Mouse (Mus musculus) gastrocnemius, postnatal 14 days (tissue): ENCODE measurements around the gene Flrt1. TPM values are rescaled to one million over a fixed set of nuclear protein-coding genes. Genes with fewer than 3 reads are reported as not detected.
"Not testable (repeated sequence)": the region's sequence is repeated elsewhere in the genome, so short reads cannot be mapped to it uniquely, and the experiment has no call there.

Experiments
- DNase-seq: peaks from one replicate; pipeline ENCODE4 v3.0.0; 2021; ENCODE audit warnings: mixed read lengths
- intact Hi-C: fragments of 180-260 bp; cut with DNase I; formaldehyde crosslinking; loops from one replicate; pipeline ENCODE4 v1.15.1; 2025; ENCODE audit warnings: low total_unique reads
- total RNA-seq, 2 experiments: library from RNA; stranded (reverse); gene quantifications; 2 replicates each; pipeline ENCODE4 v1.2.3; 2021

The Flrt1 gene
- total RNA-seq, 2 experiments from 2014 or later, result 0.27 to 0.51 TPM

GRCm38 (mm10) chr19:7056248-7057087 is 49.1 kb downstream of the Flrt1 start, which contains the start of gene Macrod1:
Macrod1 (plus strand) TSS chr19:7056810.
- DNase-seq, result peak; percentile 89
- intact Hi-C loops, result no loop called here

- intact Hi-C loops, result no loop called here
- peak; percentile 61 for DNase-seq
These were observed 50.4 kb downstream of the Flrt1 start for GRCm38 (mm10) chr19:7055173-7055572.

- DNase-seq, result peak; percentile 47
- intact Hi-C loops, result no loop called here
These were observed 50.8 kb downstream of the Flrt1 start for GRCm38 (mm10) chr19:7054772-7055171.

- DNase-seq, intact Hi-C loops: not testable (repeated sequence)
These were observed 52.1 kb downstream of the Flrt1 start for GRCm38 (mm10) chr19:7053382-7053781.

GRCm38 (mm10) chr19:7044706-7045105 is 60.8 kb downstream of the Flrt1 start:
- intact Hi-C loops, result no loop called here
- no peak for DNase-seq

- intact Hi-C loops, result no loop called here
- no peak for DNase-seq
These were observed 61.2 kb downstream of the Flrt1 start for GRCm38 (mm10) chr19:7044279-7044678.

Other genes starting within 250 kb of the Flrt1 start
- under 1 TPM; 0.40 to 0.84 TPM for gene Ccdc88b, start 247.5 kb downstream of the Flrt1 start, total RNA-seq
- gene Trmt112, start 196.0 kb downstream of the Flrt1 start, total RNA-seq, result 10 to 100 TPM; 34.6 to 38.9 TPM
- gene Prdx5, start 195.6 kb downstream of the Flrt1 start, total RNA-seq, result 100 to 1,000 TPM; 159 to 187 TPM
- 10 to 100 TPM; 47.7 to 52.0 TPM for gene Esrra, start 183.9 kb downstream of the Flrt1 start, total RNA-seq
- gene Catsperz, start 180.3 kb downstream of the Flrt1 start, total RNA-seq, result not detected
- not detected for gene Kcnk4, start 171.2 kb downstream of the Flrt1 start, total RNA-seq
- 10 to 100 TPM; 14.2 to 14.6 TPM for gene Bad, start 163.9 kb downstream of the Flrt1 start, total RNA-seq
- 1 to 10 TPM; 8.9 to 9.9 TPM for gene Gpr137, start 163.2 kb downstream of the Flrt1 start, total RNA-seq
- 100 to 1,000 TPM; 139 to 184 TPM for gene Ppp1r14b, start 130.8 kb downstream of the Flrt1 start, total RNA-seq
- gene Plcb3, start 129.3 kb downstream of the Flrt1 start, total RNA-seq, result 10 to 100 TPM; 10.9 to 11.6 TPM
- 10 to 100 TPM; 13.0 to 13.7 TPM for gene Fkbp2, start 125.2 kb downstream of the Flrt1 start, total RNA-seq
- gene Vegfb, start 118.1 kb downstream of the Flrt1 start, total RNA-seq, result 100 to 1,000 TPM in 1 of 2 experiments, 10 to 100 TPM in 1; 90.8 to 118 TPM
- gene Dnajc4, start 113.2 kb downstream of the Flrt1 start, total RNA-seq, result 10 to 100 TPM; 30.7 to 32.4 TPM
- 10 to 100 TPM; 15.7 to 18.9 TPM for gene Nudt22, start 109.6 kb downstream of the Flrt1 start, total RNA-seq
- 10 to 100 TPM; 19.7 to 20.1 TPM for gene Trpt1, start 109.6 kb downstream of the Flrt1 start, total RNA-seq
- 1 to 10 TPM; 2.0 to 2.2 TPM for gene Fermt3, start 86.3 kb downstream of the Flrt1 start, total RNA-seq
- gene Stip1, start 65.8 kb downstream of the Flrt1 start, total RNA-seq, result 10 to 100 TPM; 80.3 to 92.4 TPM
- gene Macrod1, start 48.9 kb downstream of the Flrt1 start, total RNA-seq, result 100 to 1,000 TPM; 187 to 192 TPM
- 10 to 100 TPM; 52.6 to 62.6 TPM for gene Otub1, start 100.6 kb upstream of the Flrt1 start, total RNA-seq
- 100 to 1,000 TPM; 167 TPM for gene Cox8a, start 111.9 kb upstream of the Flrt1 start, total RNA-seq
- 10 to 100 TPM in 1 of 2 experiments, 1 to 10 TPM in 1; 9.1 to 11.7 TPM for gene Naa40, start 135.5 kb upstream of the Flrt1 start, total RNA-seq
- 1 to 10 TPM; 2.1 to 8.8 TPM for gene Rcor2, start 161.6 kb upstream of the Flrt1 start, total RNA-seq
- 10 to 100 TPM; 27.7 to 34.1 TPM for gene Mark2, start 236.1 kb upstream of the Flrt1 start, total RNA-seq